Mouse (Mus musculus) cerebellum, postnatal 25 days (tissue): ENCODE measurements at regions not wholly inside any gene's neighbourhood (a gene's known extent, or its start where the extent isn't known, plus 50 kb on each side); places are given as distances from the start of the nearest gene placed in this dataset.

Source experiments
- DNase-seq, 2 experiments: peaks; one replicate each; pipeline ENCODE4 v3.0.0; 2021; ENCODE audit warnings: mixed read lengths in 2 of 2

DNA sequence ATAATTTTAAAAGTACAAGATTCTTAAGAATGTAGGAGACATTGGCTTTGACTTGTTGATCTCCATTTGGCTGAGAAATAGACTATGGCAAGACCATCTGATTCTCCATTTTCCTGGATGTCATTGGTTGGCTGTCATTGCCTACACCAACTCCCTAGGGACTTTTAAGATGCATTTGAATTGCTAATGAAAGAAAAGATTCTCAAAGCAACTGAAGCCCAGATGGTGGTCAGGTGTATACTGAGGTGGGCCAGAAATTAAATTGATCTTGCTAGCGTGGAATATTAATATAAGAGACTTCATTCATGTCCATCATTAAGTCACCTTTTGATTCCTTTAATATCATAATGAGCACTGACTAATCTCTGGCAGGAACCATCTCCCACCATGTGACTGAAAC, 686.1 kb upstream of the Ptchd4 start:
- no peak for DNase-seq

DNA sequence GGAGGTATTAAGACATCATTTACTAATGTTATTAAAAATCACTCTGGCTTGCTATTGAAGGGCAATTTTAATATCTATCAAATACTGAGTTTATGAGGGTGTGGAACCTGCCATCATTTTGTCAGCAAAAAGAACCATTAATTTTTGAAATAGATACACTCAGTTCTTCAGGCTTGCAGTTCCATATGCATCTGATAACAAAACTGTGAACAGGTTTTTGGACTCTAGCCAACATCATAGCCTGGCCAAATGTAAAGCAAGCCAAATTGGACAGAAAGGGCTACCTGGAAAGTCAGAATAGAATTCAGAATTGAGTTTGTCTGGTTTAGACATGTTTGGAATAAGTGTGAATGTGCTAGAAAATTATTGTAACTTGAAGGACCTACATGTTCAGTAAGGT, 688.2 kb upstream of the Ptchd4 start:
- DNase-seq = peak; percentile 77 to 81

DNA sequence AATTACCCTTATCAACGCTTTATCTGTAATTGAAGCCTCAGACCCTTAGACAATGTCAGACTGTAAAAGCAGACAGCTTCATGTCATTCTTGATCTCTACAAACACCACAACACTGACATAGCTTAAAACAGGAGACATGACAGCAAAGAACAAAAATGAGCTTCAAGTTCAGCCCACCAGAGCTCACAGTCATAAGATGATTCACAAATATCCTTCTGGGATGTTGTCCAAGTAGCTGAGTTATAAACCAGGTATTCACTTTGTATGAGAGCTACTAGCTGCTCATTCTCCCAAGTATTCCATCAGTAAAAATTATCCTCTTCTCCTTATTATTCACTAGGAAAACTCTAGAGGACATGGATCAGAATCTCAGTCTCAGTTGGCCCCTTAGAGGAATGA, 659.6 kb upstream of the Cenpq start:
- DNase-seq = no peak
